ENCODE assay signal across 8 mouse cellular contexts in genomic region chr19:10709360-10710087, GRCm38 (mm10). TPM values are rescaled to one million over a fixed set of nuclear protein-coding genes. Genes with fewer than 3 reads are reported as not detected.
DNase-seq lines count a peak whose midpoint lies in the region; ATAC-seq and TF ChIP-seq lines count a peak whose summit lies in the region.

No protein-coding gene starts in this region.

- H3K4me1 ChIP-seq in heart, embryonic 13.5 days = peaks cover 55% of the 10 kb centered on the region
- H3K4me1 ChIP-seq in kidney, postnatal 0 days (replicated peaks; ENCODE audit: insufficient read depth, low read length) = no peaks in the 10 kb centered on the region
- no peaks in the 10 kb centered on the region for H3K4me1 ChIP-seq in liver, adult 2 months (ENCODE audit: control insufficient read depth, insufficient read depth, low read length)

- 14% methylated on average over 8 of the region's 8 CpGs for WGBS in heart, embryonic 13.5 days
- 25% methylated on average over 8 of the region's 8 CpGs for WGBS in kidney, postnatal 0 days
- WGBS in liver, adult 2 months = 21% methylated on average over 8 of the region's 8 CpGs

- TF ChIP-seq CTCF in brain, embryonic 14.5 days (IDR thresholded peaks at IDR 0.05; ENCODE audit: borderline replicate concordance, extremely low read depth, insufficient read depth, insufficient read length) = peak; percentile 99
- TF ChIP-seq CTCF in kidney, postnatal 0 days (IDR thresholded peaks at IDR 0.05; ENCODE audit: low read depth) = peak; percentile 99
- peak; percentile 99 for TF ChIP-seq CTCF in liver, adult 2 months (IDR thresholded peaks at IDR 0.05; ENCODE audit: low read depth, low read length)

- peak; percentile 88 for ATAC-seq in erythroid progenitor cell, adult 5-6 weeks (replicated peaks; ENCODE audit: low FRiP score, poor library complexity, severe bottlenecking)
- peak; percentile 65; the same call in 1 of the 2 replicates for ATAC-seq in heart, embryonic 13.5 days (ENCODE audit: extremely low read depth, insufficient number of reproducible peaks, low FRiP score, low TSS enrichment)
- peak; percentile 82 for ATAC-seq in kidney, postnatal 0 days (replicated peaks; ENCODE audit: low FRiP score, low read depth)

- peaks cover 76% of the 10 kb centered on the region for H3K36me3 ChIP-seq in heart, embryonic 13.5 days
- peaks cover 47% of the 10 kb centered on the region for H3K36me3 ChIP-seq in kidney, postnatal 0 days (ENCODE audit: insufficient read depth, low read length)
- peaks cover 14% of the 10 kb centered on the region; the same call in 1 of the 2 replicates for H3K36me3 ChIP-seq in liver, adult 2 months (ENCODE audit: control insufficient read depth, insufficient read depth, low read length)
- H3K36me3 ChIP-seq in splenic B cell, adult 2 months (ENCODE audit: control insufficient read depth, insufficient read depth, low read length, poor library complexity, severe bottlenecking) = no peaks in the 10 kb centered on the region; the same call in 1 of the 2 replicates

- H3K4me3 ChIP-seq in heart, embryonic 13.5 days = no peak overlapping the region
- no peak overlapping the region for H3K4me3 ChIP-seq in kidney, postnatal 0 days (replicated peaks; ENCODE audit: low read depth, low read length)
- H3K4me3 ChIP-seq in liver, adult 2 months (ENCODE audit: insufficient read depth, low read depth, low read length) = no peak overlapping the region

- H3K9me3 ChIP-seq in heart, embryonic 13.5 days = no peaks in the 10 kb centered on the region
- H3K9me3 ChIP-seq in kidney, postnatal 0 days (replicated peaks; ENCODE audit: low read length) = no peaks in the 10 kb centered on the region

- H3K79me2 ChIP-seq in liver, adult 2 months (ENCODE audit: control insufficient read depth, insufficient read depth, low read length) = peaks cover 4% of the 10 kb centered on the region; the same call in 1 of the 2 replicates

- no peaks in the 10 kb centered on the region for H3K27me3 ChIP-seq in heart, embryonic 13.5 days (replicated peaks)
- H3K27me3 ChIP-seq in kidney, postnatal 0 days (ENCODE audit: insufficient read depth, low read length) = no peaks in the 10 kb centered on the region
- H3K27me3 ChIP-seq in liver, adult 2 months (ENCODE audit: control insufficient read depth, insufficient read depth, low read length) = no peaks in the 10 kb centered on the region
- no peaks in the 10 kb centered on the region for H3K27me3 ChIP-seq in splenic B cell, adult 2 months (ENCODE audit: control insufficient read depth, insufficient read depth, low read length, poor library complexity, severe bottlenecking)

- peak overlapping the region; percentile 31; the same call in 1 of the 2 replicates for H3K4me2 ChIP-seq in heart, embryonic 13.5 days
- H3K4me2 ChIP-seq in kidney, postnatal 0 days (ENCODE audit: low read length) = no peak overlapping the region

- peak overlapping the region; percentile 96 for H3K27ac ChIP-seq in heart, embryonic 13.5 days (replicated peaks)
- H3K27ac ChIP-seq in kidney, postnatal 0 days = no peak overlapping the region
- no peak overlapping the region for H3K27ac ChIP-seq in liver, adult 2 months (replicated peaks; ENCODE audit: insufficient read depth, low read depth, low read length)

- no peak for TF ChIP-seq POLR2A in brain, embryonic 14.5 days (IDR thresholded peaks at IDR 0.05; ENCODE audit: borderline replicate concordance, extremely low read depth, insufficient read depth, insufficient read length, poor library complexity, severe bottlenecking)
- no peak for TF ChIP-seq POLR2A in liver, adult 2 months (IDR thresholded peaks at IDR 0.05; ENCODE audit: extremely low read depth, insufficient read depth, low read length)

- DNase-seq in CD4-positive helper T cell, adult 2 months (ENCODE audit: low read depth, low spot score) = peak; percentile 78
- peak; percentile 98 for DNase-seq in brain, embryonic 14.5 days (ENCODE audit: low read depth)
- peak; percentile 93 for DNase-seq in kidney, postnatal 0 days (ENCODE audit: low spot score)
- peak; percentile 74 for DNase-seq in liver, adult 2 months (ENCODE audit: extremely low read depth, low read depth, low spot score)
- DNase-seq in naive thymus-derived CD4-positive, alpha-beta T cell, adult 2 months (ENCODE audit: low read depth) = peak; percentile 87
- DNase-seq in splenic B cell, adult 2 months (ENCODE audit: low read depth, low spot score) = peak; percentile 84

- peak overlapping the region; percentile 66 for H3K9ac ChIP-seq in heart, embryonic 13.5 days
- H3K9ac ChIP-seq in kidney, postnatal 0 days (ENCODE audit: low read depth, low read length) = no peak overlapping the region; the same call in 1 of the 2 replicates
- H3K9ac ChIP-seq in liver, adult 2 months (ENCODE audit: low read depth, low read length) = no peak overlapping the region

RNA-seq across cellular contexts. Expression of gene Vps37c, which starts 21.0 kb away (rescaled TPM):
- 28.5 and 29.0 TPM in 2 replicates for polyA plus RNA-seq in brain, embryonic 14.5 days (2012; rRNA removed)
- 10.8 and 26.0 TPM in 2 replicates for total RNA-seq in erythroid progenitor cell, adult 5-6 weeks (2015; ENCODE audit: low replicate concordance)
- total RNA-seq in erythroid progenitor cell, adult 5-6 weeks (2017; ENCODE audit: low replicate concordance) = 3.3 and 6.0 TPM in 2 replicates
- polyA plus RNA-seq in heart, embryonic 13.5 days (2015; fragmentation: Nextera tagmentation; extraction: Ambion mirVana) = 28.4 and 30.3 TPM in 2 replicates
- 32.1 and 35.5 TPM in 2 replicates for polyA plus RNA-seq in kidney, postnatal 0 days (2015; fragmentation: Nextera tagmentation; extraction: Ambion mirVana)
- 2.9 and 3.0 TPM in 2 replicates for total RNA-seq in liver, adult 2 months (2014; rRNA removed)
- 13.1 and 18.1 TPM in 2 replicates for polyA plus RNA-seq in liver, adult 2 months (2012; rRNA removed)

RNA-seq across cellular contexts. Expression of gene Cd5, which starts 29.3 kb away (rescaled TPM):
- 0.16 and 0.20 TPM in 2 replicates for polyA plus RNA-seq in brain, embryonic 14.5 days (2012; rRNA removed)
- 2.5 and 2.9 TPM in 2 replicates for total RNA-seq in erythroid progenitor cell, adult 5-6 weeks (2015; ENCODE audit: low replicate concordance)
- total RNA-seq in erythroid progenitor cell, adult 5-6 weeks (2017; ENCODE audit: low replicate concordance) = 0.26 TPM in 1 of 2 replicates, not detected in the other
- polyA plus RNA-seq in heart, embryonic 13.5 days (2015; fragmentation: Nextera tagmentation; extraction: Ambion mirVana) = 0.71 TPM in 2 replicates
- 0.11 and 0.23 TPM in 2 replicates for polyA plus RNA-seq in kidney, postnatal 0 days (2015; fragmentation: Nextera tagmentation; extraction: Ambion mirVana)
- 0.13 and 0.28 TPM in 2 replicates for total RNA-seq in liver, adult 2 months (2014; rRNA removed)
- polyA plus RNA-seq in liver, adult 2 months (2012; rRNA removed) = 0.17 and 0.49 TPM in 2 replicates

RNA-seq across cellular contexts. Expression of gene Pga5, which starts 31.7 kb away (rescaled TPM):
- polyA plus RNA-seq in brain, embryonic 14.5 days (2012; rRNA removed) = 0.07 TPM in 1 of 2 replicates, not detected in the other
- total RNA-seq in erythroid progenitor cell, adult 5-6 weeks (2015; ENCODE audit: low replicate concordance) = not detected in 2 replicates
- total RNA-seq in erythroid progenitor cell, adult 5-6 weeks (2017; ENCODE audit: low replicate concordance) = not detected in 2 replicates
- not detected in 2 replicates for polyA plus RNA-seq in heart, embryonic 13.5 days (2015; fragmentation: Nextera tagmentation; extraction: Ambion mirVana)
- 0.43 and 0.70 TPM in 2 replicates for polyA plus RNA-seq in kidney, postnatal 0 days (2015; fragmentation: Nextera tagmentation; extraction: Ambion mirVana)
- total RNA-seq in liver, adult 2 months (2014; rRNA removed) = not detected in 2 replicates
- polyA plus RNA-seq in liver, adult 2 months (2012; rRNA removed) = 0.14 TPM in 1 of 2 replicates, not detected in the other
